Comparison of ENCODE assay signal across 25 mouse cellular contexts in genomic region chr6:89592016-89592415, GRCm38 (mm10).
"Had no signal": no experiment of that assay in that cellular context is flagged by ENCODE, and none has a peak within 500 bp of the region (broad histone marks: within the 10 kb centered on the region; RNA-seq: fewer than 3 reads in every experiment).

No protein-coding gene starts in this region.

- H3K9me3 ChIP-seq: heart, embryonic 13.5 days; heart, embryonic 15.5 days; hindbrain, embryonic 13.5 days; hindbrain, embryonic 15.5 days; kidney, embryonic 15.5 days; limb, embryonic 13.5 days; limb, embryonic 15.5 days; liver, embryonic 12.5 days had no signal

- H3K27me3 ChIP-seq: heart, embryonic 13.5 days; heart, embryonic 15.5 days; hindbrain, embryonic 13.5 days; hindbrain, embryonic 15.5 days; kidney, embryonic 15.5 days; limb, embryonic 13.5 days; limb, embryonic 15.5 days; liver, embryonic 12.5 days had no signal

- H3K27ac ChIP-seq: heart, embryonic 13.5 days; heart, embryonic 15.5 days; hindbrain, embryonic 13.5 days; hindbrain, embryonic 15.5 days; hindbrain, postnatal 0 days; kidney, embryonic 15.5 days; kidney, postnatal 0 days; left cerebral cortex, adult 2 months; limb, embryonic 13.5 days; limb, embryonic 15.5 days; liver, embryonic 12.5 days; liver, embryonic 14.5 days had no signal

- H3K9ac ChIP-seq: heart, embryonic 13.5 days; heart, embryonic 15.5 days; hindbrain, embryonic 13.5 days; hindbrain, embryonic 15.5 days; kidney, embryonic 15.5 days; limb, embryonic 13.5 days; limb, embryonic 15.5 days; liver, embryonic 12.5 days; liver, embryonic 14.5 days had no signal

- H3K36me3 ChIP-seq: heart, embryonic 13.5 days; heart, embryonic 15.5 days; hindbrain, embryonic 13.5 days; hindbrain, embryonic 15.5 days; kidney, embryonic 15.5 days; limb, embryonic 13.5 days; limb, embryonic 15.5 days; liver, embryonic 12.5 days had no signal

- H3K4me2 ChIP-seq: heart, embryonic 13.5 days; heart, embryonic 15.5 days; hindbrain, embryonic 13.5 days; hindbrain, embryonic 15.5 days; kidney, embryonic 15.5 days; limb, embryonic 13.5 days; limb, embryonic 15.5 days; liver, embryonic 12.5 days had no signal

- ATAC-seq: hindbrain, postnatal 0 days; intestine, embryonic 16.5 days; liver, embryonic 12.5 days had no signal

- DNase-seq: gastrocnemius, postnatal 14 days; gastrocnemius, postnatal 36 days; heart, adult 18-20 months; heart, postnatal 14 days; heart, postnatal 36 days; kidney, adult 11 months; kidney, adult 2 months; kidney, adult 9 months; kidney, postnatal 14 days; kidney, postnatal 36 days; layer of hippocampus, adult 9-11 months; layer of hippocampus, postnatal 36 days had no signal

- H3K4me3 ChIP-seq: heart, embryonic 13.5 days; heart, embryonic 15.5 days; hindbrain, embryonic 13.5 days; hindbrain, embryonic 15.5 days; kidney, embryonic 15.5 days; left cerebral cortex, adult 2 months; limb, embryonic 13.5 days; limb, embryonic 15.5 days; liver, embryonic 12.5 days had no signal
